Mouse (Mus musculus): ENCODE data around the gene Mal.

DNA sequence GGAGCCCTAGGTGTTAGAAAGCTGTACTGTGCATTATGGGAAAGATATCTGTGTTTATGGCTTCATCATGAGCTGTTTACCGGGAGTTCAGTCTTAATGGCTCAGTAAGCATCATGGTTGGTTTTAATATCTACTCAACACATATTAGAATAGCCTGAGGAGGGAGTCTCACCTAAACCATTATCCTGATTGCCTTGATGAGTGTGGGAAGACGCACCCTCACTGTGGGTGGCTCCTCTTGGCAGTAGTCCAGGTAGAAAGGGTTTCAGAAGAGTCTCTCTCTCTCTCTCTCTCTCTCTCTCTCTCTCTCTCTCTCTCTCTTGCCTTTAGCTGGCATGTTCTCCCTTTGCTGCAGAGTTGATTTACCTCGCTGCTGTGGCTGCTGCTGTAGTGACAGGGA is 34.4 kb downstream of the Mal start:
- TF ChIP-seq CTCF (IDR thresholded peaks at IDR 0.05; ENCODE audit: insufficient read depth, low read length) (no peak), POLR2A (IDR thresholded peaks at IDR 0.05; ENCODE audit: borderline replicate concordance, extremely low read depth, low read depth, low read length) (no peak)
